Mouse (Mus musculus) MEL (cell line): ENCODE data around the gene Slx1b.

Experiments
- CTCF ChIP-seq, 3 experiments: IDR thresholded peaks in 2 of 3; conservative IDR thresholded peaks in 1 of 3; 2 replicates each; pipeline ENCODE4 v1.5.1; 2011 to 2012; ENCODE audit warnings: low read length in 3 of 3, low read depth in 2 of 3, mild to moderate bottlenecking in 2 of 3, improper control_type of control experiment in 1 of 3, inconsistent platforms in 1 of 3, mixed read lengths in 1 of 3, moderate library complexity in 1 of 3; ENCODE audit not compliant: control insufficient read depth in 1 of 3, insufficient read depth in 1 of 3, poor library complexity in 1 of 3, severe bottlenecking in 1 of 3
- E2F4 ChIP-seq: IDR thresholded peaks from 2 replicates; pipeline ENCODE4 v1.6.1; 2011; ENCODE audit warnings: low read depth, low read length, improper control_type of control experiment, borderline replicate concordance
- EP300 ChIP-seq, 2 experiments: IDR thresholded peaks; 2 replicates each; pipeline ENCODE4 v1.6.1; 2011; ENCODE audit warnings: improper control_type of control experiment in 2 of 2, low read length in 2 of 2, low read depth in 1 of 2, mild to moderate bottlenecking in 1 of 2
- MEF2A ChIP-seq: IDR thresholded peaks from 2 replicates; pipeline ENCODE4 v1.6.1; 2014; ENCODE audit warnings: low read depth, mild to moderate bottlenecking, inconsistent platforms, low read length, improper control_type of control experiment; ENCODE audit not compliant: poor library complexity, insufficient replicate concordance, severe bottlenecking; ENCODE audit errors: extremely low read depth
- POLR2A ChIP-seq, 2 experiments: IDR thresholded peaks; 2 replicates each; pipeline ENCODE4 v1.6.1; 2011 to 2012; ENCODE audit warnings: low read length in 2 of 2, mild to moderate bottlenecking in 2 of 2, control low read depth in 1 of 2, improper control_type of control experiment in 1 of 2, low read depth in 1 of 2, moderate library complexity in 1 of 2; ENCODE audit not compliant: control insufficient read depth in 1 of 2, insufficient read depth in 1 of 2, poor library complexity in 1 of 2
- POLR2AphosphoS5 ChIP-seq: IDR thresholded peaks from 2 replicates; pipeline ENCODE4 v1.6.1; 2012; ENCODE audit warnings: low read depth, borderline replicate concordance, mild to moderate bottlenecking, inconsistent platforms, low read length, moderate library complexity, mixed read lengths

DNA sequence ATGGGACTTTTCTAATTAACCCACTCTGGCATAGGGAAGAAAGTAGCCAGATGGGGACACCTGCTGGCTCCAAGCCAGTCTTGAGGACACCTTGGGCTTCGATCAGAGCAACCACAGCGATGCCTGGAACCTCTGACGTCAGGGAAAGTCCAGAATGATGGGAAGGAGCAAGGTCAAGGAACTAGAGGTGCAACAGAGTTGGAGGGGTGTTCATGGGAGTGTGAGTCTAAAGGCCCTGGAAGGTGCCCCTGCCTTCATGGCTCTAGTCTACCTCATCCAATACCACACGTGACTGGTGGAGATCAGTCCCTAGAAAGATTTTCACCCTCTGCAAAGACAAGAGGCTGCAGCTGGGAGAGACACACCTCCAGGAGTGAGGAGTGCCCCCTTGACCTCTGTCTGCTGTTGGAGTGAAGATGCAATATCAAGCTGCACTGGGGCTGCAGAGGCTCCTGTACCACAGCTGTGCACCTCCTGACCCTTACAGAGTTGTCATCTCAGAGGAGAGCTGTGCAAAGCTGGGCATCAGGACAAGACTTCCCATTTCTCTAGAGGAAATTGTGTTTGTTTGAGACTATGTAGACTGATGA is 18.9 kb downstream of the Slx1b start:
- TF ChIP-seq CTCF (IDR thresholded peaks at IDR 0.05 in 2 of 3, conservative IDR thresholded peaks at IDR 0.05 in 1 of 3; ENCODE audit: control insufficient read depth in 1 of 3, insufficient read depth in 1 of 3, low read depth in 2 of 3, low read length in 3 of 3, poor library complexity in 1 of 3, severe bottlenecking in 1 of 3) (no peak), EP300 (IDR thresholded peaks at IDR 0.05; ENCODE audit: low read depth in 1 of 2, low read length in 2 of 2) (no peak), POLR2A (IDR thresholded peaks at IDR 0.05; ENCODE audit: control insufficient read depth in 1 of 2, insufficient read depth in 1 of 2, low read depth in 1 of 2, low read length in 2 of 2, poor library complexity in 1 of 2) (no peak), MEF2A (no peak), POLR2AphosphoS5 (no peak), E2F4 (no peak)
